Mouse (Mus musculus) bone marrow macrophage, adult 2 months (primary cell): ENCODE data around the gene Gm29094. TPM values are rescaled to one million over a fixed set of nuclear protein-coding genes. Genes with fewer than 3 reads are reported as not detected.
"Not testable (repeated sequence)": the region's sequence is repeated elsewhere in the genome, so short reads cannot be mapped to it uniquely, and the experiment has no call there.

ENCODE experiments used
- H3K27ac ChIP-seq: 2 replicates; pipeline ENCODE4 v1.5.1; 2012; ENCODE audit warnings: low read depth, low read length; ENCODE audit not compliant: insufficient read depth
- H3K4me1 ChIP-seq: 2 replicates; pipeline ENCODE4 v1.6.1; 2012; ENCODE audit warnings: low read length; ENCODE audit not compliant: control insufficient read depth, insufficient read depth
- H3K4me3 ChIP-seq: 2 replicates; pipeline ENCODE4 v1.5.1; 2012; ENCODE audit warnings: mild to moderate bottlenecking, low read length, moderate library complexity; ENCODE audit not compliant: insufficient read depth
- CTCF ChIP-seq: IDR thresholded peaks from 2 replicates; pipeline ENCODE4 v1.5.1; 2012; ENCODE audit warnings: low read depth, mild to moderate bottlenecking, low read length, moderate library complexity
- POLR2A ChIP-seq: IDR thresholded peaks from 2 replicates; pipeline ENCODE4 v1.6.1; 2012; ENCODE audit warnings: mild to moderate bottlenecking, low read depth, low read length, borderline replicate concordance
- polyA plus RNA-seq: library from polyadenylated mRNA; stranded (reverse); fragments of >200 nt; gene quantifications from 2 replicates; pipeline ENCODE4 v1.2.4, GENCODE M21; 2012; ENCODE audit not compliant: missing spikeins, insufficient read depth, insufficient read length

The Gm29094 gene
- polyA plus RNA-seq, 1 experiment: not detected

GRCm38 (mm10) chr9:89220704-89221287 lies 21.6 kb downstream of the Gm29094 start:
- Histone ChIP-seq H3K27ac (peak overlapping the region; percentile 69), H3K4me1 (peaks cover 24% of the 10 kb centered on the region)
- not testable (repeated sequence) for H3K4me3 ChIP-seq

- no peak overlapping the region for H3K4me3 ChIP-seq
- no peak for TF ChIP-seq CTCF
- no peak for TF ChIP-seq POLR2A
- H3K4me1 ChIP-seq: peaks cover 15% of the 10 kb centered on the region
- H3K27ac ChIP-seq: no peak overlapping the region
Observed at GRCm38 (mm10) chr9:89226071-89226470, 26.9 kb downstream of the Gm29094 start.

GRCm38 (mm10) chr9:89228122-89228521 lies 28.9 kb downstream of the Gm29094 start:
- peaks cover 7% of the 10 kb centered on the region for H3K4me1 ChIP-seq
- TF ChIP-seq CTCF (no peak), POLR2A (no peak)
- no peak overlapping the region for H3K4me3 ChIP-seq
- no peak overlapping the region for H3K27ac ChIP-seq

DNA sequence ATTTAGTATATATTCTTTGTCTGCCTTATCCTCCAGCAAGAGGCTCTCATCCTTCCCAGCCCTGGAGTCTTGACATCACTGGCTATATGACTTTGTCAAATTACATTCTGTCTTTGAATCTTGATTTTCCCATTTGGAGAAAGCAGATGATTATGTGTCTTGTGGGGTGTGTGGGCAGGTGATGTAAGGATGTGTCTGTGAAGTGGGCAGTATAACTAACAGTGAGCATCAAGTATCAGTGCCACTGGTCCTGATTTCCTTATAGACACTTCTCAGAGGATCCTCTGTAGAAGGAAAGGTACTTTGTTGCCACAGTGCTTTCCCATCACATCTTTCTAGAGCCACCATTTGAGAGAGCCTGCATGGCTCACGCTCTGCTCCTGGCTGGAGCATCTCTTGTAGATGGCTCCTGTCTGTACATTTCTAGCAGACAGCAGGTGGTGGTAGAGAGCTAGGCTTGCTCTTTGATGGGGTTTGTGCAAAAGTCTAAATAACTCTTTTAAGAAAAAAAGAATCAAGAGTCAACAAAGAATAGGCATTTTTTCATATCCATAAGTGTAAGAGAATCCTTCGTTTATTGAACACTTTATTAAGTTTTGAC lies 31.8 kb downstream of the Gm29094 start:
- not testable (repeated sequence) for H3K27ac ChIP-seq, H3K4me1 ChIP-seq, H3K4me3 ChIP-seq

GRCm38 (mm10) chr9:89237131-89237530 lies 38.0 kb downstream of the Gm29094 start:
- H3K4me1 ChIP-seq, H3K4me3 ChIP-seq, H3K27ac ChIP-seq: not testable (repeated sequence)

DNA sequence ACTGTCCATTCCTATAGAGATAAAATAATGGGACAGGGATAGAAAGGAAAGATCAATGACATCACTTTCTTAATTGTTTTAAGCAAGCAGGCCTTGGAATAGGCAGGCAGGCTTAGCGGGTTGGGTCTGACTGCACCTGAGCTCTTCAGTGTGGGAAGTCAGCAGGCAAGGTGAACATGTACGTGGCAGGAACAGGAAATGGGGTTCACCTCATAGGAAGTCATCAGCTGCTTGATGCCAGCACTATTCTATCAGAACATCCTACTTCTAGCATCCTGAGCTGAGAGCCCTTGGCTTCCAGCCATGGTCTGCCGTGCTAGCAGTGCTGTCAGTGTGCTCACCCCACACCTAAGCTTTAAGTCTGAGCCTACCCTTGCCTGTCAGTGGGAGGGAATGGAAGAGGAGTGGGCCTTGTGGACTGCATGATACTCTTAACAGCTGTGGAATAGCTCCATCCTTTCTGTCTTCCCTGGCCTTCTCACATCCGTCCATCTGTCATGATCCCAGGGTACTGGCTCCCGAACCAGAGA lies 39.9 kb downstream of the Gm29094 start:
- not testable (repeated sequence) for H3K27ac ChIP-seq, H3K4me3 ChIP-seq

DNA sequence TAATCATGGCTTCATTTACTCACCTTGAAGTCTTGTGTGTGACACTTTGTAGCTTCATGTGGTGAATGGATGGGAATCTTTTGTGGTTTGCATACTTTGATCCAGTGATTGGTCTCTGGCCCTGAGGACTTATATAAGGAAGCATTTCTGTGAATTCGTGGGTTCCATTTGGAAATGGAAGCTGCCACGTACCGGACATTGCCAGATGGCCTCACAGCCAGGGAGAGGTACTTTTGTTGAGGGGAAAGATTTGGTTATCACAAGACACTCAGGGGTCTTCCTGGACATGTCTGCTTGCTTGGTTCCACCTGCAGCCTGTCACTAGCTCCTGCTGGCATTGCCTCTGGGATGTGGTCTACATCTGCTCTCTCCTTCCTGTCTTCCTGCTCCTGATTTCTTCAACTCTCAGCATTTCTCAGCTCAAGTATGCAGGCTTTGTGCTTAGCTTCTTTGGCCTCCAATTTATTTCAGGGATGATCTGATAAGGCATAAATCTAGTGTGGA lies 41.4 kb downstream of the Gm29094 start:
- not testable (repeated sequence) for H3K4me1 ChIP-seq, H3K27ac ChIP-seq, H3K4me3 ChIP-seq

More for the DNA sequence above, 39.9 kb downstream of the Gm29094 start:
- H3K4me1 ChIP-seq: not testable (repeated sequence)

DNA sequence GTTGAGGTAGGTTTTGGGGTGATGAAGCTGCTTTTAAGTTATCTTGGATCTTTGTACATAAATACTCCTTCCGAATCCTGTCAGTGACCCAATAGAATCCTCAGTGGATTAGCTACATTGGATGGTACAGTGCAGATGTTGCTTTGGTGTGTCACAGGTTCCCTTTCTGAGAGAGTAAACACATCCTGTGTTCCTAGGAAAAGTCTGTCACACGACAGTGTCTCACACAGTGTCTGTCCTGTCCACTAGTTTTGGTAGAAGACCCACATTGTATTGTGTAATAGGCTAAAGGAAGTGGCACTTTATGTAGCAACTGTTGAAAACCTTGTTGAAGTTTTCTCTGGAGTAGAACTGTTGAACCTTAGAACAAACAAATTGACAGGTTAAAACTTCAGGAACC lies 54.2 kb downstream of the Gm29094 start:
- TF ChIP-seq CTCF (no peak), POLR2A (no peak)
- Histone ChIP-seq H3K27ac (peak overlapping the region; percentile 89), H3K4me1 (peaks cover 62% of the 10 kb centered on the region), H3K4me3 (no peak overlapping the region)

DNA sequence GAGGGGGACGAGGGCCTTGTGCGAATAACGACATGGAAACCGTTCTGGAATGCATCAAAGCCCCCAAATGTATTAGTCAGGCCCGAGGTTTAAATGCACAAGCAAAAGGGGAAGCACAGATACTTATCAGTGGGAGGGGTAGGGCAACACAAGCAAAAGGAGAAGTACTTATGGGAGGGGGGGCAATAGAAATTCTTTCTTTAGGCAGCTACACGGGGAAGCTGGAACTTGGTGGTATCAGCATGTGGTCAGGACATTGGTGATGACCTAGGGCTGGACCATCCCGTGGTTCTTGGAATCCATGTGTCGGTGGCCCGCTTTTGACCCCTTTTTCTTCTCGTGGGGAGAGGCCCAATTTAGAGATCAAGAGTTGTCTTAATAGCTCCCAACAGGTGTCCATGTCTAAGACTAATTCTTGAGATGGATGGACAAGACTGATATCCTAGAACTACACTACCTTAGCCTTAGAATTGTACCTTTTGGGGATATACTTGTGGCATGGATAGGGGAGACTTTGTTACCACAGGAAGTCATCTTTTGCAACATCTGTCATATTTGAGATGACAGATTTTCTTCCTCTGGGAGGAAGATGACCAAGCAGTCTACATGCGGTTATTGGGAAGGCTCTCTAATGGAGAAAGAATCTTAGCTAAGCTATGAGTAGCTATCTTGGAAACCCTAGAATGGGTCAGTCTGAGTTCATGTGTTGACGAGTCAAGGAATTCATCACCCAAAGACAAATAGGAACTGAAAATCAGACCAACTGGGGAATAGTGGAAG lies 57.6 kb downstream of the Gm29094 start:
- no peak for TF ChIP-seq CTCF
- Histone ChIP-seq H3K4me1 (peaks cover 68% of the 10 kb centered on the region), H3K27ac (peak overlapping the region; percentile 87), H3K4me3 (no peak overlapping the region)

- H3K27ac ChIP-seq: no peak overlapping the region
- no peak overlapping the region for H3K4me3 ChIP-seq
- peaks cover 60% of the 10 kb centered on the region for H3K4me1 ChIP-seq
- no peak for TF ChIP-seq POLR2A
- TF ChIP-seq CTCF: no peak
Observed at GRCm38 (mm10) chr9:89263968-89264367, 64.8 kb downstream of the Gm29094 start.
